Mouse (Mus musculus) neural tube, embryonic 14.5 days (tissue): ENCODE measurements around the gene Kif28. TPM values are rescaled to one million over a fixed set of nuclear protein-coding genes. Genes with fewer than 3 reads are reported as not detected.
"Not testable (repeated sequence)": the region's sequence is repeated elsewhere in the genome, so short reads cannot be mapped to it uniquely, and the experiment has no call there.

Experiments
- ATAC-seq: fragments of 200-750 bp; cut with Nextera tagmentation; 2 replicates; pipeline ENCODE4 v1.8.0; 2017; ENCODE audit warnings: low read depth, mild to moderate bottlenecking, moderate TSS enrichment, moderate library complexity
- H3K27ac ChIP-seq: fragments of 300-500 bp; sonication (generic); 2 replicates; pipeline ENCODE4 v1.5.1; 2014; ENCODE audit warnings: low read depth, mild to moderate bottlenecking, control low read depth, low read length, moderate library complexity, mixed read lengths
- H3K27me3 ChIP-seq: fragments of 300-500 bp; sonication (generic); 2 replicates; pipeline ENCODE4 v1.6.1; 2014; ENCODE audit warnings: low read length; ENCODE audit not compliant: control insufficient read depth, insufficient read depth
- H3K36me3 ChIP-seq: fragments of 300-500 bp; sonication (generic); 2 replicates; pipeline ENCODE4 v1.6.1; 2014; ENCODE audit warnings: low read length, mixed read lengths; ENCODE audit not compliant: control insufficient read depth, insufficient read depth
- H3K4me1 ChIP-seq: fragments of 300-500 bp; sonication (generic); 2 replicates; pipeline ENCODE4 v1.6.1; 2014; ENCODE audit warnings: low read length; ENCODE audit not compliant: control insufficient read depth, insufficient read depth
- H3K4me2 ChIP-seq: fragments of 300-500 bp; sonication (generic); 2 replicates; pipeline ENCODE4 v1.6.1; 2014; ENCODE audit warnings: mild to moderate bottlenecking, low read depth, low read length, control low read depth
- H3K4me3 ChIP-seq: fragments of 300-500 bp; sonication (generic); 2 replicates; pipeline ENCODE4 v1.5.1; 2014; ENCODE audit warnings: low read depth, low read length, control low read depth, mixed read lengths
- H3K9ac ChIP-seq: fragments of 300-500 bp; sonication (generic); replicated peaks from 2 replicates; pipeline ENCODE4 v1.6.1; 2014; ENCODE audit warnings: low read depth, mild to moderate bottlenecking, control low read depth, low read length, mixed read lengths
- H3K9me3 ChIP-seq: fragments of 300-500 bp; sonication (generic); 2 replicates; pipeline ENCODE4 v1.6.1; 2016; ENCODE audit warnings: low read length; ENCODE audit not compliant: control insufficient read depth
- WGBS: fragments of 180-500 bp; shearing (Covaris S2); extraction: QIAGEN DNeasy Blood & Tissue Kit; methylation state at CpG from one replicate; pipeline ENCODE4 v1.1.7; 2014; 5-methylcytosine and 5-hydroxymethylcytosine counted together
- polyA plus RNA-seq: library from polyadenylated mRNA; unstranded; fragments of >200 nt; fragmentation: Nextera tagmentation; extraction: Ambion mirVana; gene quantifications from 2 replicates; pipeline ENCODE4 v1.2.1, GENCODE M21; 2014

The Kif28 gene
- polyA plus RNA-seq, 1 experiment from 2014 or later = not detected

GRCm38 (mm10) chr1:179666971-179667370 is 78.1 kb downstream of the Kif28 start:
- no peak overlapping the region for H3K27ac ChIP-seq
- H3K9ac ChIP-seq = no peak overlapping the region
- no peak for ATAC-seq
- H3K9me3 ChIP-seq = no peaks in the 10 kb centered on the region
- peak overlapping the region; percentile 72 for H3K4me2 ChIP-seq
- 46% methylated on average over 2 of the region's 2 CpGs for WGBS
- H3K27me3 ChIP-seq = no peaks in the 10 kb centered on the region
- H3K36me3 ChIP-seq = no peaks in the 10 kb centered on the region
- H3K4me1 ChIP-seq = peaks cover 8% of the 10 kb centered on the region
- peak overlapping the region; percentile 88 for H3K4me3 ChIP-seq

GRCm38 (mm10) chr1:179664309-179664930 is 80.7 kb downstream of the Kif28 start:
- H3K9me3 ChIP-seq = no peaks in the 10 kb centered on the region
- H3K36me3 ChIP-seq = no peaks in the 10 kb centered on the region
- WGBS = 55% methylated on average over 4 of the region's 4 CpGs
- no peak for ATAC-seq
- H3K4me1 ChIP-seq = peaks cover 6% of the 10 kb centered on the region
- H3K27ac ChIP-seq = no peak overlapping the region
- no peak overlapping the region for H3K4me3 ChIP-seq
- no peaks in the 10 kb centered on the region for H3K27me3 ChIP-seq
- H3K9ac ChIP-seq = no peak overlapping the region
- no peak overlapping the region for H3K4me2 ChIP-seq

GRCm38 (mm10) chr1:179663065-179663464 is 82.0 kb downstream of the Kif28 start:
- Histone ChIP-seq H3K9ac (no peak overlapping the region), H3K4me2 (no peak overlapping the region), H3K36me3 (no peaks in the 10 kb centered on the region), H3K4me1 (no peaks in the 10 kb centered on the region), H3K27me3 (no peaks in the 10 kb centered on the region), H3K27ac (no peak overlapping the region), H3K9me3 (no peaks in the 10 kb centered on the region), H3K4me3 (no peak overlapping the region)
- 92% methylated on average over 5 of the region's 5 CpGs for WGBS
- no peak for ATAC-seq

- Histone ChIP-seq H3K27ac (no peak overlapping the region), H3K9ac (no peak overlapping the region), H3K36me3 (no peaks in the 10 kb centered on the region), H3K4me3 (no peak overlapping the region), H3K27me3 (no peaks in the 10 kb centered on the region), H3K4me1 (no peaks in the 10 kb centered on the region), H3K4me2 (no peak overlapping the region), H3K9me3 (no peaks in the 10 kb centered on the region)
- ATAC-seq = no peak
- WGBS = 82% methylated on average over 5 of the region's 5 CpGs
Observed at GRCm38 (mm10) chr1:179651224-179651623, 93.8 kb downstream of the Kif28 start.

GRCm38 (mm10) chr1:179650284-179650683 is 94.8 kb downstream of the Kif28 start:
- Histone ChIP-seq H3K9ac (no peak overlapping the region), H3K4me2 (no peak overlapping the region), H3K9me3 (no peaks in the 10 kb centered on the region), H3K36me3 (no peaks in the 10 kb centered on the region), H3K4me1 (no peaks in the 10 kb centered on the region), H3K27me3 (no peaks in the 10 kb centered on the region), H3K4me3 (no peak overlapping the region), H3K27ac (no peak overlapping the region)
- WGBS = 74% methylated on average over 4 of the region's 4 CpGs
- no peak for ATAC-seq

GRCm38 (mm10) chr1:179649324-179649723 is 95.7 kb downstream of the Kif28 start:
- no peaks in the 10 kb centered on the region for H3K9me3 ChIP-seq

GRCm38 (mm10) chr1:179648678-179649077 is 96.4 kb downstream of the Kif28 start:
- H3K27ac ChIP-seq, H3K36me3 ChIP-seq, H3K9ac ChIP-seq, H3K27me3 ChIP-seq, H3K4me1 ChIP-seq, H3K4me2 ChIP-seq, H3K9me3 ChIP-seq, ATAC-seq, H3K4me3 ChIP-seq: not testable (repeated sequence)
- WGBS = 66% methylated on average over 4 of the region's 5 CpGs

More at GRCm38 (mm10) chr1:179649324-179649723, 95.7 kb downstream of the Kif28 start:
- Histone ChIP-seq H3K9ac (no peak overlapping the region), H3K27ac (no peak overlapping the region), H3K36me3 (no peaks in the 10 kb centered on the region), H3K4me3 (no peak overlapping the region), H3K27me3 (no peaks in the 10 kb centered on the region), H3K4me2 (no peak overlapping the region), H3K4me1 (no peaks in the 10 kb centered on the region)
- WGBS = 84% methylated on average over 3 of the region's 3 CpGs
- ATAC-seq = no peak

- Histone ChIP-seq H3K9ac (no peak overlapping the region), H3K27ac (no peak overlapping the region), H3K4me1 (no peaks in the 10 kb centered on the region), H3K36me3 (no peaks in the 10 kb centered on the region), H3K27me3 (no peaks in the 10 kb centered on the region), H3K4me2 (peak overlapping the region; percentile 7; the same call in 1 of the 2 replicates), H3K9me3 (no peaks in the 10 kb centered on the region), H3K4me3 (no peak overlapping the region)
- no peak for ATAC-seq
- 19% methylated on average over 4 of the region's 4 CpGs for WGBS
Observed at GRCm38 (mm10) chr1:179645980-179646268, 99.1 kb downstream of the Kif28 start.
